Mouse (Mus musculus) limb, embryonic 12.5 days (tissue): ENCODE results near the gene Vmn1r63. TPM values are rescaled to one million over a fixed set of nuclear protein-coding genes. Genes with fewer than 3 reads are reported as not detected.
"Not testable (repeated sequence)": the region's sequence is repeated elsewhere in the genome, so short reads cannot be mapped to it uniquely, and the experiment has no call there.

Source experiments
- ATAC-seq: fragments of 200-750 bp; cut with Nextera tagmentation; 2 replicates; pipeline ENCODE4 v1.8.0; 2017; ENCODE audit warnings: low read depth, moderate TSS enrichment; ENCODE audit not compliant: insufficient number of reproducible peaks, insufficient read depth, low FRiP score, low TSS enrichment
- H3K27ac ChIP-seq: fragments of 300-500 bp; sonication (generic); 2 replicates; pipeline ENCODE4 v1.5.1; 2016; ENCODE audit warnings: mild to moderate bottlenecking, moderate library complexity
- H3K27me3 ChIP-seq: fragments of 300-500 bp; sonication (generic); 2 replicates; pipeline ENCODE4 v1.6.1; 2016; ENCODE audit warnings: mild to moderate bottlenecking, moderate library complexity
- H3K36me3 ChIP-seq: fragments of 300-500 bp; sonication (generic); 2 replicates; pipeline ENCODE4 v1.6.1; 2016; ENCODE audit warnings: mild to moderate bottlenecking, moderate library complexity
- H3K4me1 ChIP-seq: fragments of 300-500 bp; sonication (generic); replicated peaks from 2 replicates; pipeline ENCODE4 v1.6.1; 2016
- H3K4me2 ChIP-seq: fragments of 300-500 bp; sonication (generic); 2 replicates; pipeline ENCODE4 v1.6.1; 2016; ENCODE audit warnings: mild to moderate bottlenecking, moderate library complexity
- H3K4me3 ChIP-seq: fragments of 300-500 bp; sonication (generic); replicated peaks from 2 replicates; pipeline ENCODE4 v1.5.1; 2016; ENCODE audit warnings: mild to moderate bottlenecking
- H3K9ac ChIP-seq: fragments of 300-500 bp; sonication (generic); replicated peaks from 2 replicates; pipeline ENCODE4 v1.6.1; 2016; ENCODE audit warnings: mild to moderate bottlenecking, moderate library complexity
- H3K9me3 ChIP-seq: fragments of 300-500 bp; sonication (generic); 2 replicates; pipeline ENCODE4 v1.6.1; 2016; ENCODE audit warnings: mild to moderate bottlenecking, moderate library complexity
- WGBS: fragments of 180-500 bp; shearing (Covaris S2); methylation state at CpG from one replicate; pipeline ENCODE4 v1.1.7; 2016; 5-methylcytosine and 5-hydroxymethylcytosine counted together
- polyA plus RNA-seq: library from polyadenylated mRNA; unstranded; fragments of >200 nt; fragmentation: Nextera tagmentation; extraction: Ambion mirVana; gene quantifications from 2 replicates; pipeline ENCODE4 v1.2.1, GENCODE M21; 2016

Vmn1r63 gene
- not detected in 2 replicates for polyA plus RNA-seq

DNA sequence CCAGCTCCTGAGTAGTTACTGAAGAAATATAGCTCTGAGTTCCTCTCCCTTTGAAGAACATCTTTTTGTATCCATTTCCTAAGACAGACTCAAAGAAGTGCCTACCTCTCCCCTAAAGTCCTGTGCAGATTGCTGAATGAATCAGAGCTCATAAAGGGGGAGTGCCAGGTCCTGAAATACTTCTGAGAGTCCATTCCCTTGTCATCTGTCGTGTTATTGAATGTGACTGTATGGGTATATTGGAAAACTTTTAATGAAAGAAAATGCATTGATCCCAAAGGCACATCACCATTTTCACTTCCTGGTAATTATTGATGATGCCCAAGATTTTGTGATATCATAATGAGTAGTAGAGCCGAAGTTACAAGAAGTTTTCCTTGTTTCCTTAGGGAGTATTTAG is at the start of gene Vmn1r63:
Gene Vmn1r63, minus strand, starts transcription at position 101 of the 400 bp plus-strand sequence.
- not testable (repeated sequence) for H3K27me3 ChIP-seq, H3K4me2 ChIP-seq, H3K27ac ChIP-seq, H3K9me3 ChIP-seq, H3K36me3 ChIP-seq, H3K4me1 ChIP-seq, H3K9ac ChIP-seq, H3K4me3 ChIP-seq, ATAC-seq
- WGBS = no CpG with 5 or more reads among the region's 2 CpGs

Other genes with a start within 250 kb of the Vmn1r63 start
- gene Vmn1r61, start 192.2 kb downstream of the Vmn1r63 start, polyA plus RNA-seq = not detected in 2 replicates
- not detected in 2 replicates for gene Vmn1r62, start 131.8 kb downstream of the Vmn1r63 start, polyA plus RNA-seq
- gene Vmn1r64, start 79.1 kb upstream of the Vmn1r63 start, polyA plus RNA-seq = not detected in 2 replicates
- not detected in 2 replicates for gene Vmn1r65, start 205.6 kb upstream of the Vmn1r63 start, polyA plus RNA-seq
- gene Nlrp4c, start 239.7 kb upstream of the Vmn1r63 start, polyA plus RNA-seq = not detected in 2 replicates